Mouse (Mus musculus) embryonic facial prominence, embryonic 11.5 days (tissue): ENCODE data around the gene Ctns. TPM values are rescaled to one million over a fixed set of nuclear protein-coding genes. Genes with fewer than 3 reads are reported as not detected.

Experiments used
- ATAC-seq: fragments of 200-750 bp; cut with Nextera tagmentation; replicated peaks from 2 replicates; pipeline ENCODE4 v1.8.0; 2017; ENCODE audit warnings: low read depth; ENCODE audit not compliant: insufficient number of reproducible peaks, low FRiP score, low TSS enrichment
- DNase-seq: peaks from one replicate; pipeline ENCODE4 v3.0.0-alpha.2; 2015; ENCODE audit warnings: low spot score
- H3K27ac ChIP-seq: fragments of 300-500 bp; sonication (generic); replicated peaks from 2 replicates; pipeline ENCODE4 v1.5.1; 2014; ENCODE audit warnings: mild to moderate bottlenecking, low read depth, low read length, control low read depth
- H3K27me3 ChIP-seq: fragments of 300-500 bp; sonication (generic); 2 replicates; pipeline ENCODE4 v1.6.1; 2014; ENCODE audit warnings: mild to moderate bottlenecking, low read length, moderate library complexity, mixed read lengths; ENCODE audit not compliant: control insufficient read depth, insufficient read depth
- H3K36me3 ChIP-seq: fragments of 300-500 bp; sonication (generic); replicated peaks from 2 replicates; pipeline ENCODE4 v1.6.1; 2014; ENCODE audit warnings: low read depth, mild to moderate bottlenecking, low read length, moderate library complexity, mixed read lengths; ENCODE audit not compliant: control insufficient read depth, insufficient read depth
- H3K4me1 ChIP-seq: fragments of 300-500 bp; sonication (generic); 2 replicates; pipeline ENCODE4 v1.6.1; 2014; ENCODE audit warnings: low read length, mixed read lengths; ENCODE audit not compliant: control insufficient read depth, insufficient read depth
- H3K4me2 ChIP-seq: fragments of 300-500 bp; sonication (generic); 2 replicates; pipeline ENCODE4 v1.6.1; 2014; ENCODE audit warnings: low read depth, mild to moderate bottlenecking, control low read depth, low read length, moderate library complexity
- H3K4me3 ChIP-seq: fragments of 300-500 bp; sonication (generic); 2 replicates; pipeline ENCODE4 v1.5.1; 2014; ENCODE audit warnings: low read depth, low read length, control low read depth
- H3K9ac ChIP-seq: fragments of 300-500 bp; sonication (generic); replicated peaks from 2 replicates; pipeline ENCODE4 v1.6.1; 2014; ENCODE audit warnings: mild to moderate bottlenecking, control low read depth, low read length
- H3K9me3 ChIP-seq: fragments of 300-500 bp; sonication (generic); replicated peaks from 2 replicates; pipeline ENCODE4 v1.6.1; 2016; ENCODE audit warnings: mild to moderate bottlenecking, low read length, inconsistent platforms, mixed read lengths; ENCODE audit not compliant: control insufficient read depth
- WGBS: fragments of 180-500 bp; shearing (Covaris S2); extraction: QIAGEN DNeasy Blood & Tissue Kit; methylation state at CpG from one replicate; pipeline ENCODE4 v1.1.7; 2014; 5-methylcytosine and 5-hydroxymethylcytosine counted together
- polyA plus RNA-seq: library from polyadenylated mRNA; unstranded; fragments of >200 nt; fragmentation: Nextera tagmentation; extraction: Ambion mirVana; gene quantifications from 2 replicates; pipeline ENCODE4 v1.2.1, GENCODE M21; 2014

The Ctns gene
- 22.4 and 22.8 TPM in 2 replicates for polyA plus RNA-seq

GRCm38 (mm10) chr11:73198603-73199229, at the start of gene Ctns:
Gene Ctns (minus strand): TSS chr11:73199042.
- peak within 1 kb of the TSS; percentile 97 for H3K4me2 ChIP-seq
- H3K36me3 ChIP-seq = no peaks in the 10 kb centered on the region
- H3K9me3 ChIP-seq = no peaks in the 10 kb centered on the region
- peak within 1 kb of the TSS; percentile 67 for H3K4me3 ChIP-seq
- ATAC-seq = peak; percentile 96
- WGBS = under 1% methylated on average over 22 of the region's 22 CpGs
- no peaks in the 10 kb centered on the region for H3K27me3 ChIP-seq
- peak within 1 kb of the TSS; percentile 71 for H3K9ac ChIP-seq
- H3K27ac ChIP-seq = no peak within 1 kb of the TSS
- no peaks in the 10 kb centered on the region for H3K4me1 ChIP-seq
- peak; percentile 85 for DNase-seq

- Histone ChIP-seq H3K36me3 (no peaks in the 10 kb centered on the region), H3K27ac (no peak overlapping the region), H3K4me1 (no peaks in the 10 kb centered on the region), H3K27me3 (no peaks in the 10 kb centered on the region), H3K9me3 (no peaks in the 10 kb centered on the region), H3K4me3 (no peak overlapping the region), H3K9ac (no peak overlapping the region), H3K4me2 (no peak overlapping the region)
- WGBS = 91% methylated on average over 4 of the region's 4 CpGs
- DNase-seq (no peak), ATAC-seq (no peak)
These were observed 43.9 kb upstream of the Ctns start for GRCm38 (mm10) chr11:73242777-73243176.

GRCm38 (mm10) chr11:73242199-73242598, 43.4 kb upstream of the Ctns start:
- Histone ChIP-seq H3K4me2 (no peak overlapping the region), H3K27ac (no peak overlapping the region), H3K9me3 (no peaks in the 10 kb centered on the region), H3K4me1 (no peaks in the 10 kb centered on the region), H3K36me3 (no peaks in the 10 kb centered on the region), H3K27me3 (no peaks in the 10 kb centered on the region), H3K4me3 (no peak overlapping the region), H3K9ac (no peak overlapping the region)
- ATAC-seq = no peak
- DNase-seq = no peak
- WGBS = 85% methylated on average over 6 of the region's 6 CpGs

- WGBS = 76% methylated on average over 3 of the region's 3 CpGs
- Histone ChIP-seq H3K4me1 (no peaks in the 10 kb centered on the region), H3K4me2 (no peak overlapping the region), H3K27me3 (no peaks in the 10 kb centered on the region), H3K36me3 (no peaks in the 10 kb centered on the region), H3K27ac (no peak overlapping the region), H3K9ac (no peak overlapping the region), H3K4me3 (no peak overlapping the region), H3K9me3 (no peaks in the 10 kb centered on the region)
- DNase-seq (no peak), ATAC-seq (no peak)
These were observed 37.9 kb upstream of the Ctns start for GRCm38 (mm10) chr11:73236731-73237130.

- Histone ChIP-seq H3K4me3 (no peak overlapping the region), H3K36me3 (no peaks in the 10 kb centered on the region), H3K9ac (no peak overlapping the region), H3K27me3 (no peaks in the 10 kb centered on the region), H3K9me3 (no peaks in the 10 kb centered on the region), H3K27ac (no peak overlapping the region), H3K4me2 (no peak overlapping the region), H3K4me1 (no peaks in the 10 kb centered on the region)
- 35% methylated on average over 5 of the region's 5 CpGs for WGBS
- ATAC-seq = no peak
- DNase-seq = peak; percentile 6
These were observed 37.3 kb upstream of the Ctns start for GRCm38 (mm10) chr11:73235990-73236701.

- no peak for DNase-seq
- H3K27me3 ChIP-seq = no peaks in the 10 kb centered on the region
- no peak within 1 kb of the TSS for H3K9ac ChIP-seq
- no peak within 1 kb of the TSS for H3K4me2 ChIP-seq
- no peaks in the 10 kb centered on the region for H3K4me1 ChIP-seq
- no peak within 1 kb of the TSS for H3K4me3 ChIP-seq
- no peak for ATAC-seq
- WGBS = 71% methylated on average over 5 of the region's 5 CpGs
- no peak within 1 kb of the TSS for H3K27ac ChIP-seq
- H3K9me3 ChIP-seq = no peaks in the 10 kb centered on the region
- no peaks in the 10 kb centered on the region for H3K36me3 ChIP-seq
These were observed 35.1 kb upstream of the Ctns start, which contains the start of gene Trpv1 for GRCm38 (mm10) chr11:73233992-73234391. Gene Trpv1 (plus strand): TSS chr11:73234292.

GRCm38 (mm10) chr11:73232513-73232912, 33.7 kb upstream of the Ctns start:
- no peak overlapping the region for H3K27ac ChIP-seq
- no peaks in the 10 kb centered on the region for H3K4me1 ChIP-seq
- H3K27me3 ChIP-seq = no peaks in the 10 kb centered on the region
- 68% methylated on average over 2 of the region's 2 CpGs for WGBS
- H3K9ac ChIP-seq = no peak overlapping the region
- DNase-seq (no peak), ATAC-seq (no peak)
- no peaks in the 10 kb centered on the region for H3K9me3 ChIP-seq
- H3K4me2 ChIP-seq = no peak overlapping the region
- no peak overlapping the region for H3K4me3 ChIP-seq
- no peaks in the 10 kb centered on the region for H3K36me3 ChIP-seq

GRCm38 (mm10) chr11:73230081-73230480, 31.2 kb upstream of the Ctns start:
- H3K4me1 ChIP-seq = no peaks in the 10 kb centered on the region
- no peak overlapping the region for H3K27ac ChIP-seq
- no peak for DNase-seq
- 90% methylated on average over 5 of the region's 5 CpGs for WGBS
- H3K36me3 ChIP-seq = no peaks in the 10 kb centered on the region
- no peak overlapping the region for H3K4me3 ChIP-seq
- H3K9me3 ChIP-seq = no peaks in the 10 kb centered on the region
- no peak overlapping the region for H3K9ac ChIP-seq
- no peak for ATAC-seq
- no peak overlapping the region for H3K4me2 ChIP-seq
- H3K27me3 ChIP-seq = no peaks in the 10 kb centered on the region
